Mouse (Mus musculus): ENCODE results near the gene Atrn. TPM values are rescaled to one million over a fixed set of nuclear protein-coding genes. Genes with fewer than 3 reads are reported as not detected.

Gene Atrn
- polyA plus RNA-seq, 2 experiments, result 11.5 to 17.9 TPM

- no peaks in the 10 kb centered on the region for H3K9me3 ChIP-seq (ENCODE audit: control insufficient read depth, low read length)
- 76% methylated on average over 2 of the region's 2 CpGs for WGBS
- H3K4me2 ChIP-seq (replicated peaks; ENCODE audit: low read depth, low read length, severe bottlenecking), result no peak overlapping the region
- no peak for TF ChIP-seq POLR2A (IDR thresholded peaks at IDR 0.05; ENCODE audit: borderline replicate concordance, extremely low read depth, insufficient read depth, insufficient read length)
- ATAC-seq (ENCODE audit: low FRiP score, low read depth) (no peak), DNase-seq (ENCODE audit: low spot score) (no peak)
- no peak overlapping the region for H3K4me3 ChIP-seq (replicated peaks; ENCODE audit: low read length)
- H3K27ac ChIP-seq (replicated peaks; ENCODE audit: low read depth, low read length), result no peak overlapping the region
- 0 out of 2 replicates have a peak, but pooled peaks cover 3% of the 10 kb centered on the region for H3K4me1 ChIP-seq (ENCODE audit: control insufficient read depth, insufficient read depth, low read length)
- H3K36me3 ChIP-seq (ENCODE audit: control insufficient read depth, insufficient read depth, low read length), result no peaks in the 10 kb centered on the region
- H3K9ac ChIP-seq (ENCODE audit: low read depth, low read length, severe bottlenecking), result no peak overlapping the region
- H3K27me3 ChIP-seq (ENCODE audit: control insufficient read depth, insufficient read depth, low read length), result no peaks in the 10 kb centered on the region
Observed at GRCm38 (mm10) chr2:130924950-130925349, 18.7 kb downstream of the Atrn start.

- no peak for ATAC-seq (ENCODE audit: low FRiP score, low read depth)
- Histone ChIP-seq H3K9ac (ENCODE audit: low read depth, low read length, severe bottlenecking) (no peak overlapping the region), H3K4me3 (replicated peaks; ENCODE audit: low read length) (no peak overlapping the region), H3K9me3 (ENCODE audit: control insufficient read depth, low read length) (no peaks in the 10 kb centered on the region), H3K4me1 (ENCODE audit: control insufficient read depth, insufficient read depth, low read length) (0 out of 2 replicates have a peak, but pooled peaks cover 3% of the 10 kb centered on the region), H3K36me3 (ENCODE audit: control insufficient read depth, insufficient read depth, low read length) (no peaks in the 10 kb centered on the region), H3K27ac (replicated peaks; ENCODE audit: low read depth, low read length) (no peak overlapping the region), H3K27me3 (ENCODE audit: control insufficient read depth, insufficient read depth, low read length) (no peaks in the 10 kb centered on the region), H3K4me2 (replicated peaks; ENCODE audit: low read depth, low read length, severe bottlenecking) (no peak overlapping the region)
- DNase-seq (ENCODE audit: low spot score), result no peak
- 89% methylated on average over 4 of the region's 4 CpGs for WGBS
- TF ChIP-seq POLR2A (IDR thresholded peaks at IDR 0.05; ENCODE audit: borderline replicate concordance, extremely low read depth, insufficient read depth, insufficient read length), result no peak
Observed at GRCm38 (mm10) chr2:130928031-130928430, 21.7 kb downstream of the Atrn start.

GRCm38 (mm10) chr2:130928530-130928929 is 22.2 kb downstream of the Atrn start:
- Histone ChIP-seq H3K4me3 (replicated peaks; ENCODE audit: low read length) (no peak overlapping the region), H3K9me3 (ENCODE audit: control insufficient read depth, low read length) (no peaks in the 10 kb centered on the region), H3K4me1 (ENCODE audit: control insufficient read depth, insufficient read depth, low read length) (0 out of 2 replicates have a peak, but pooled peaks cover 3% of the 10 kb centered on the region), H3K9ac (ENCODE audit: low read depth, low read length, severe bottlenecking) (no peak overlapping the region), H3K36me3 (ENCODE audit: control insufficient read depth, insufficient read depth, low read length) (no peaks in the 10 kb centered on the region), H3K27ac (replicated peaks; ENCODE audit: low read depth, low read length) (no peak overlapping the region), H3K4me2 (replicated peaks; ENCODE audit: low read depth, low read length, severe bottlenecking) (no peak overlapping the region), H3K27me3 (ENCODE audit: control insufficient read depth, insufficient read depth, low read length) (no peaks in the 10 kb centered on the region)
- ATAC-seq (ENCODE audit: low FRiP score, low read depth) (no peak), DNase-seq (ENCODE audit: low spot score) (no peak)
- no peak for TF ChIP-seq POLR2A (IDR thresholded peaks at IDR 0.05; ENCODE audit: borderline replicate concordance, extremely low read depth, insufficient read depth, insufficient read length)

GRCm38 (mm10) chr2:130929994-130930393 is 23.7 kb downstream of the Atrn start:
- 88% methylated on average over 5 of the region's 5 CpGs for WGBS

GRCm38 (mm10) chr2:130932865-130933264 is 26.6 kb downstream of the Atrn start:
- Histone ChIP-seq H3K4me1 (ENCODE audit: control insufficient read depth, insufficient read depth, low read length) (no peaks in the 10 kb centered on the region), H3K9ac (ENCODE audit: low read depth, low read length, severe bottlenecking) (no peak overlapping the region), H3K27me3 (ENCODE audit: control insufficient read depth, insufficient read depth, low read length) (no peaks in the 10 kb centered on the region), H3K27ac (replicated peaks; ENCODE audit: low read depth, low read length) (no peak overlapping the region), H3K9me3 (ENCODE audit: control insufficient read depth, low read length) (no peaks in the 10 kb centered on the region), H3K4me3 (replicated peaks; ENCODE audit: low read length) (no peak overlapping the region), H3K36me3 (ENCODE audit: control insufficient read depth, insufficient read depth, low read length) (peaks cover 15% of the 10 kb centered on the region; the same call in 1 of the 2 replicates), H3K4me2 (replicated peaks; ENCODE audit: low read depth, low read length, severe bottlenecking) (no peak overlapping the region)
- no peak for ATAC-seq (ENCODE audit: low FRiP score, low read depth)
- DNase-seq (ENCODE audit: low spot score), result no peak
- WGBS, result 89% methylated on average over 12 of the region's 12 CpGs
- no peak for TF ChIP-seq POLR2A (IDR thresholded peaks at IDR 0.05; ENCODE audit: borderline replicate concordance, extremely low read depth, insufficient read depth, insufficient read length)

More at GRCm38 (mm10) chr2:130929994-130930393, 23.7 kb downstream of the Atrn start:
- Histone ChIP-seq H3K4me2 (replicated peaks; ENCODE audit: low read depth, low read length, severe bottlenecking) (no peak overlapping the region), H3K9me3 (ENCODE audit: control insufficient read depth, low read length) (no peaks in the 10 kb centered on the region), H3K9ac (ENCODE audit: low read depth, low read length, severe bottlenecking) (no peak overlapping the region), H3K36me3 (ENCODE audit: control insufficient read depth, insufficient read depth, low read length) (0 out of 2 replicates have a peak, but pooled peaks cover 2% of the 10 kb centered on the region), H3K27ac (replicated peaks; ENCODE audit: low read depth, low read length) (no peak overlapping the region), H3K4me3 (replicated peaks; ENCODE audit: low read length) (no peak overlapping the region), H3K27me3 (ENCODE audit: control insufficient read depth, insufficient read depth, low read length) (no peaks in the 10 kb centered on the region), H3K4me1 (ENCODE audit: control insufficient read depth, insufficient read depth, low read length) (0 out of 2 replicates have a peak, but pooled peaks cover 3% of the 10 kb centered on the region)
- ATAC-seq (ENCODE audit: low FRiP score, low read depth) (no peak), DNase-seq (ENCODE audit: low spot score) (no peak)
- no peak for TF ChIP-seq POLR2A (IDR thresholded peaks at IDR 0.05; ENCODE audit: borderline replicate concordance, extremely low read depth, insufficient read depth, insufficient read length)

- DNase-seq (ENCODE audit: low spot score) (no peak), ATAC-seq (ENCODE audit: low FRiP score, low read depth) (no peak)
- peaks cover 25% of the 10 kb centered on the region for H3K36me3 ChIP-seq (ENCODE audit: control insufficient read depth, insufficient read depth, low read length)
- H3K27ac ChIP-seq (replicated peaks; ENCODE audit: low read depth, low read length), result no peak overlapping the region
- no peaks in the 10 kb centered on the region for H3K27me3 ChIP-seq (ENCODE audit: control insufficient read depth, insufficient read depth, low read length)
- no peak overlapping the region for H3K4me3 ChIP-seq (replicated peaks; ENCODE audit: low read length)
- H3K4me1 ChIP-seq (ENCODE audit: control insufficient read depth, insufficient read depth, low read length), result no peaks in the 10 kb centered on the region
- H3K9me3 ChIP-seq (ENCODE audit: control insufficient read depth, low read length), result no peaks in the 10 kb centered on the region
- no peak overlapping the region for H3K9ac ChIP-seq (ENCODE audit: low read depth, low read length, severe bottlenecking)
- TF ChIP-seq POLR2A (IDR thresholded peaks at IDR 0.05; ENCODE audit: borderline replicate concordance, extremely low read depth, insufficient read depth, insufficient read length), result no peak
- 74% methylated on average over 2 of the region's 2 CpGs for WGBS
- no peak overlapping the region for H3K4me2 ChIP-seq (replicated peaks; ENCODE audit: low read depth, low read length, severe bottlenecking)
Observed at GRCm38 (mm10) chr2:130949781-130950180, 43.5 kb downstream of the Atrn start.

Measured in limb, embryonic 14.5 days (tissue).